Mouse (Mus musculus): ENCODE measurements around the gene Zzz3. TPM values are rescaled to one million over a fixed set of nuclear protein-coding genes. Genes with fewer than 3 reads are reported as not detected.

Zzz3 gene
- polyA plus RNA-seq (2015; fragmentation: Nextera tagmentation; extraction: Ambion mirVana) = 50.3 and 54.5 TPM in 2 replicates

DNA sequence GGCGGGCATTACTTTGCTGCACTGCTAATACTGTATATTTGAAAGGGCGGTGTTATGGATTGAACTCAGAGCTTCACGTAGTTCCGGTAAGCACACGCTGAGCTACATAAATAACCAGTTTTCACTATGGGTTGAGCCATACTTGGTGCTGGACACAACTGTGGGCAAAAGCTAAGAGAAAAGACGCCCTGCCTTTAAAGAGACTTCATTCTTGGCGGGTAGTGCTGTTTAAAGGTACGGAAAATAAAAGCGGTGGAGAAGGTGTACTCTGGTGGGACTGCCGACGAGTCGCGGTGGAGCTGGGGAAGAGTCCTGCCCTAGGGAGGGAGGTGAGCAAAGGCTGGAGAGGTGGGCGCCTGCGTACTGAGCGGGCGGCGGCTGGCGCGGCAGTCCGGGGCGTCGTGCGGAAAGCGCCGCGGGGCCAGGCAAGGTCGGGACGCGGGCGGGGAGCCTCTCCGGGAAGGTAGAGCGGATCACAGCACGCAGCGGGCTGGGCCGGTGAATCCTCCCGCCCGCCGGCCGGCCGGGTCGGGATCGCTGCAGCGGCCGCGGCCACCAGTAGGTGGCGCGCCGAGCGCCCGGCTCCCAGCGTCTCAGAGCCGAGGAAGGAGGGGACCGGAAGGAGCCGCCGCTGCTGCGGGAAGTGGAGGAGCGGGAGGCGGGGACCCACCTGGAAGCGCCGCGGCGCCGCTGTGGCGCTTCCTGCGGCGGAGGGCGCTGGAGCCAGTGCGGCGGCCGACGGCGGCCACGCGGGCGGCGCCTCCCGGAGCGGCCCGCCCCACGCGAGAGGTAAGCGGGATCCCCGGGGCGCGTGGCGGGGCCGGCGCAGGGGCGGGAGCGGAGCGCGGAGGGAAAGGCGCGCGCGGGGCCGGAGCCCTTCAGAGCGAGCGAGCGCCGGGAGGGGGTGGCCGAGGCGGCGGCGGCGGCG, at the start of gene Zzz3:
Zzz3 (plus strand) TSS at position 124 of the 928 bp plus-strand sequence.
- H3K4me3 ChIP-seq (ENCODE audit: low read length) = peak within 1 kb of the TSS; percentile 83
- H3K27ac ChIP-seq (ENCODE audit: low read length) = peak within 1 kb of the TSS; percentile 96
- peaks cover 28% of the 10 kb centered on the region for H3K4me1 ChIP-seq (ENCODE audit: insufficient read depth, low read length)
- no peaks in the 10 kb centered on the region for H3K27me3 ChIP-seq (ENCODE audit: insufficient read depth, low read length)
- no peaks in the 10 kb centered on the region for H3K9me3 ChIP-seq (ENCODE audit: low read length)
- H3K4me2 ChIP-seq (replicated peaks; ENCODE audit: low read depth, low read length) = peak within 1 kb of the TSS; percentile 87
- under 1% methylated on average over 45 of the region's 108 CpGs for WGBS
- ATAC-seq (ENCODE audit: low FRiP score, low TSS enrichment) = peak; percentile 94
- H3K9ac ChIP-seq (replicated peaks; ENCODE audit: low read length) = peak within 1 kb of the TSS; percentile 93
- H3K36me3 ChIP-seq (ENCODE audit: insufficient read depth, low read length) = peaks cover 6% of the 10 kb centered on the region; the same call in 1 of the 2 replicates

DNA sequence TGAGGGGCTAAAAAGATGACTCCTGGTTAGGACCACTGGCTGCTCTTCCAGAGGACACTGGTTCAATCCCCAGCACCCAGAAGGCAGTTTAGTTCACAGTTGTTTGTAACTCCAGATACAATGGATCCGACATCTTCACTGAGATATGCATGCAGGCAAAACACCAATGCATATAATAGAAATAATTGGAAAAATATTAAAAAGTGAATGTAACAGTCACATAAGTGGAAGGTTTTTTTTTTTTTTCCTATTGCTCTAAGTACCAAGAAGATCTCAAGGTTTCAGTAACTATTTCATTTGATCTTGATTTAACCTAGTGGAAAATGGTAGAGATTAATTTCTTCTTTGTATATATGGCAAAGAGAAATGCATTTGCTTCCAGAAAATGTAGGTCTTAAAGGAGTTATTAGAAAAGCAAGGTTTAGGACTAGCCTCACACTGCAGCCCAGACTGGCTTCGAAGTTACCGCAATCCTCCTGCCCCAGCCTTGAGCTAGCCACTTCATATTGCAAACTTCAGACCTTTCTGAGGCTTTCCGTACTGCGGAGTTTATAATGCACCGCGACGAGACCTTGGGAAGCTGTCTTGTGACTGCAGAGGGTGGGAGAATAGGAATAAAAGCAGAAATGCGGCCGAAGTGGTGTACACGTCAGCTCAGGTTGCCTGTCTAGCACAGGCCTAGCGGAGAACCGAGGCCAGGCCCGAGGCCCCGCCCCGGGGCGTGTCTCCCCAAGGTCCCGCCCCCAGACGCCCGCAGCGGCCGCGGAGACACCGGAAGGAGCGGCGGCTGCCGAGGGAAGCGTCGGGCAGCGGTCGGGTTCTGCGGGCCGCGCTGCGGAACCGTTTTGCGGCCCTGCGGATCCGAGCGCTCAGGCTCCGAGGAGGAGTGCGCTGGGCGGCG, 49.3 kb upstream of the Zzz3 start, which contains the start of gene Usp33:
Usp33 (plus strand) TSS at position 747 of the 901 bp plus-strand sequence.
- Histone ChIP-seq H3K9me3 (ENCODE audit: low read length) (no peaks in the 10 kb centered on the region), H3K4me1 (ENCODE audit: insufficient read depth, low read length) (peaks cover 16% of the 10 kb centered on the region), H3K27ac (ENCODE audit: low read length) (peak within 1 kb of the TSS; percentile 66), H3K4me2 (replicated peaks; ENCODE audit: low read depth, low read length) (peak within 1 kb of the TSS; percentile 54), H3K27me3 (ENCODE audit: insufficient read depth, low read length) (no peaks in the 10 kb centered on the region; the same call in 1 of the 2 replicates), H3K9ac (replicated peaks; ENCODE audit: low read length) (peak within 1 kb of the TSS; percentile 87), H3K4me3 (ENCODE audit: low read length) (peak within 1 kb of the TSS; percentile 74), H3K36me3 (ENCODE audit: insufficient read depth, low read length) (no peaks in the 10 kb centered on the region)
- WGBS = 6% methylated on average over 43 of the region's 44 CpGs
- peak; percentile 98 for ATAC-seq (ENCODE audit: low FRiP score, low TSS enrichment)

DNA sequence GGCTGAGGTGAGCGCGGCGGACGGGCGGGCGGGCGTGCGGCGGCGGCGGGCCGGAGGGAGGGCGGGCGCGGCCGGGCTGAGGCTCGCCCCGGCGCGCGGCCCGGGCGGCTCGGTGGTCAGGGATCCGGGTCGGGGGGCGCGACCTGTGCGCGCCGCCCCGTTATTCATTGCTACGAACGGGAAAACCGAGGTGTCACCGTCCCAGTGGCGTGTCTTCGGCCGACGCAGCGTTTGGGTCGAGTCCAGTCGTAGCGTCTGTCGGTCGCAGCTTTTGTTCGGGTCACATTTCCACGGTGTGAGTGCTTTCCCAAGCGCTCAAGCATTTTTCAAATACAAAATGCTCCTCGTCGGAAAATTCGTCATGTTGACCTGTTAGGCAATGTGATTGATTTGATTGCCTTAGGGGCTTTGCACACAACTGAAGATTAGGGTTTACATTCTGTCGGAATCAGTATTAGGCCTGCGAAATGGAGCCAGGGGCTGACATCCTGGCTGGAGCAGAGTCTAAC, 48.6 kb upstream of the Zzz3 start:
- ATAC-seq (ENCODE audit: low FRiP score, low TSS enrichment) = peak; percentile 78; the same call in 1 of the 2 replicates
- Histone ChIP-seq H3K9me3 (ENCODE audit: low read length) (no peaks in the 10 kb centered on the region), H3K36me3 (ENCODE audit: insufficient read depth, low read length) (no peaks in the 10 kb centered on the region), H3K4me2 (replicated peaks; ENCODE audit: low read depth, low read length) (peak overlapping the region; percentile 54), H3K27ac (ENCODE audit: low read length) (peak overlapping the region; percentile 65), H3K4me3 (ENCODE audit: low read length) (peak overlapping the region; percentile 74), H3K4me1 (ENCODE audit: insufficient read depth, low read length) (peaks cover 21% of the 10 kb centered on the region), H3K9ac (replicated peaks; ENCODE audit: low read length) (peak overlapping the region; percentile 87), H3K27me3 (ENCODE audit: insufficient read depth, low read length) (no peaks in the 10 kb centered on the region; the same call in 1 of the 2 replicates)
- under 1% methylated on average over 41 of the region's 54 CpGs for WGBS

DNA sequence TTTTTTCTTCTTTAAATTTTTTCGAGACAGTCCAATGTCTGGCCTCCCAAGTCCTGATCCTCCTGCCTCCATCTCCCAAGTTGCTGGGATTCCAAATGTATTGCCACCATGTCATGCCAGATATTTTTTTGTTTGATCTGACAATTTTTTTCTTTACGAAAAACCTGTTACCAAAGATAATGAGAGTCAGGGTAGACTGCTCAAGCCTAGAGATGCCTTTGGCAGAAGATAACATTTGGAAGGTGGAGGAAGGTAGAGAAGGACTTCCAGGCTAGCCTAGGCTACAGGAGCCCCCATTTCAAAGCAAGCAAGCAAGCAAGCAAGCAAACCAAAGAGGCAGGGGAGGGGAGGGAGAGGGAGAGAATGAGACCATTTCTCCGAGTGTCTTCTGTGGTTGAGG, 48.0 kb upstream of the Zzz3 start:
- Histone ChIP-seq H3K27me3 (ENCODE audit: insufficient read depth, low read length) (no peaks in the 10 kb centered on the region; the same call in 1 of the 2 replicates), H3K9ac (replicated peaks; ENCODE audit: low read length) (peak overlapping the region; percentile 87), H3K4me2 (replicated peaks; ENCODE audit: low read depth, low read length) (peak overlapping the region; percentile 54), H3K4me3 (ENCODE audit: low read length) (peak overlapping the region; percentile 74), H3K27ac (ENCODE audit: low read length) (no peak overlapping the region), H3K36me3 (ENCODE audit: insufficient read depth, low read length) (no peaks in the 10 kb centered on the region), H3K4me1 (ENCODE audit: insufficient read depth, low read length) (peaks cover 21% of the 10 kb centered on the region), H3K9me3 (ENCODE audit: low read length) (no peaks in the 10 kb centered on the region)
- WGBS = 37% methylated on average over 3 of the region's 3 CpGs
- ATAC-seq (ENCODE audit: low FRiP score, low TSS enrichment) = no peak

DNA sequence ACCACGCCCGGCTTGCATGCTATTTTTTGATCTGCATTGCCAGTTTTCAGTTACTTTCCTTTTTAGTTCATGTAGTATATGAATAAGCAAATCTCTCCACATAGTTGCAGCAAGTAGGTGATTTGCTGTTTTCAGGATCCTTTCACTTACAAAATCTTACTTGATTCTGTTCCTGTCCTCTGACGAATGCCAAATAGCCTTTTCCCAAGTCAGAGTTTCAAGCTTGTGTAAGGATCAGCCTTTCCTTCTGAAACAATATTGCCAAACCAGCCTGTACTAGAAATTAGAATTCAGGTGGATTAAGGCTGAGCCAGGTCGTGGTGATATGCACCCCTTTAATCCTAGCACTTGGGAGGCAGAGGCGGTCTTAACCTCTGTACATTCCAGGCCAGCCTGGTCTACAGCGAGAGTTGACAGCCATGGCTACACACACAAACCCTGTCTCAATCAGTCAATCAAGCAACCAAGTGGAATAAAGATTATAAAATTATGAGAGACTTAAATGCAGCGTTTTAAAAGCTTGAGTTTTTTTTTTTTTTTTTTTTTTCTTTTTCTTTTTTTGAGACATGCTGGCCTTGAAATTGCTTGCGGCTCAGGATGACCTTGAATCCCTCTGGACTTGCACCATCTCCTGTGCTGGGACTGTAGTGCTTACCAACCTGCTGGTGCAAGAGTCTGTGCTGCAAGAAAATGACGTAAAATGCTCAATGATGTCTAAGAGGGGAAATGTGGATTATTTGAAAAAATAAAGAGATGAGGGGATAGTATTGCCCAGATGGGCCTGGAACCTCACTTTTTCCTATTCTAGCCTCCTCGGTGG, 47.1 kb upstream of the Zzz3 start:
- 92% methylated on average over 10 of the region's 10 CpGs for WGBS
- no peak overlapping the region for H3K27ac ChIP-seq (ENCODE audit: low read length)
- no peak overlapping the region for H3K4me3 ChIP-seq (ENCODE audit: low read length)
- H3K36me3 ChIP-seq (ENCODE audit: insufficient read depth, low read length) = no peaks in the 10 kb centered on the region
- no peaks in the 10 kb centered on the region for H3K9me3 ChIP-seq (ENCODE audit: low read length)
- ATAC-seq (ENCODE audit: low FRiP score, low TSS enrichment) = no peak
- no peak overlapping the region for H3K4me2 ChIP-seq (replicated peaks; ENCODE audit: low read depth, low read length)
- no peak overlapping the region for H3K9ac ChIP-seq (replicated peaks; ENCODE audit: low read length)
- H3K27me3 ChIP-seq (ENCODE audit: insufficient read depth, low read length) = no peaks in the 10 kb centered on the region
- peaks cover 21% of the 10 kb centered on the region for H3K4me1 ChIP-seq (ENCODE audit: insufficient read depth, low read length)

DNA sequence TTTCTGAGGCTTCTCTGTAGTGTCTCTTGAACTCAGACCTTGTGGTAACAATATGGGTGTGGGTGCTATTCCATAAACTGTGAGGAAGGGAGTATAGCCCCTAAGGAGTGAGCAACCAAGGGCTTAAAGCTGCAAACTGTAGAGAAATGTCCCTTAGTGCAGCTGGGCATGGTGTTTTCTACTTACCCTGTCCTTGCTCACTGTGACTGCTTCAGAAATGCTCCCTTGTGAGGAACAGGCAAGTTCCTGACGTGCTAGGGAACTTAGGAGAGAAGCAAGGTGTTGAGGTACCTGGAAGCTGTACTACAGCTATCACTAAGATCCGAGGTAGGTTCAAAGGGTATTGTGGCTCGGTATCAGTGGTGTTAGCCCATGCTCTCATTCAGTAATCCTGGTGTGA, 44.8 kb upstream of the Zzz3 start:
- ATAC-seq (ENCODE audit: low FRiP score, low TSS enrichment) = no peak
- Histone ChIP-seq H3K4me3 (ENCODE audit: low read length) (no peak overlapping the region), H3K27ac (ENCODE audit: low read length) (no peak overlapping the region), H3K36me3 (ENCODE audit: insufficient read depth, low read length) (no peaks in the 10 kb centered on the region), H3K27me3 (ENCODE audit: insufficient read depth, low read length) (no peaks in the 10 kb centered on the region), H3K4me2 (replicated peaks; ENCODE audit: low read depth, low read length) (no peak overlapping the region), H3K9me3 (ENCODE audit: low read length) (no peaks in the 10 kb centered on the region), H3K9ac (replicated peaks; ENCODE audit: low read length) (no peak overlapping the region), H3K4me1 (ENCODE audit: insufficient read depth, low read length) (peaks cover 22% of the 10 kb centered on the region)
- WGBS = 70% methylated on average over 3 of the region's 3 CpGs

DNA sequence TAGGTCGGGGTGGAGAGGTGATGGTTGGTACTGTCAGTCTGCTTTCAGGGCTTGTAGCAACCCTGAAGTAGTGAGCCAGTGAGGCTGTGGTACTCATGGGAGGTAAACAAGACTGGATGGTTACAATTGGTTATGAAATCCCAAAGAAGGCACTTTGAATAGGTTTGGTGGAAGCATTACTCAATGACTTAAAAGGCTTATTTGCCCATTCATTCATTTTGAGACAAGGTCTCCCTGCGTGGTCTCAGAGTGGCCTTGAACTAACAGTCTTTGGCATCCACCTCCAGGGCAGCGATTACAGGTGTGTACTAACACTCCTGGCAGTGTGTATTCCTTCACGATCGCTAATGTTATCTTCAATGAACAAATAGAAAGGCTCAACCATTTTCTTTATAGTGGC, 44.3 kb upstream of the Zzz3 start:
- no peak for ATAC-seq (ENCODE audit: low FRiP score, low TSS enrichment)
- no peak overlapping the region for H3K9ac ChIP-seq (replicated peaks; ENCODE audit: low read length)
- H3K9me3 ChIP-seq (ENCODE audit: low read length) = no peaks in the 10 kb centered on the region
- no peak overlapping the region for H3K27ac ChIP-seq (ENCODE audit: low read length)
- WGBS = 81% methylated on average over 5 of the region's 5 CpGs
- no peak overlapping the region for H3K4me3 ChIP-seq (ENCODE audit: low read length)
- H3K4me1 ChIP-seq (ENCODE audit: insufficient read depth, low read length) = peaks cover 25% of the 10 kb centered on the region
- H3K27me3 ChIP-seq (ENCODE audit: insufficient read depth, low read length) = no peaks in the 10 kb centered on the region
- H3K4me2 ChIP-seq (replicated peaks; ENCODE audit: low read depth, low read length) = no peak overlapping the region
- H3K36me3 ChIP-seq (ENCODE audit: insufficient read depth, low read length) = no peaks in the 10 kb centered on the region

DNA sequence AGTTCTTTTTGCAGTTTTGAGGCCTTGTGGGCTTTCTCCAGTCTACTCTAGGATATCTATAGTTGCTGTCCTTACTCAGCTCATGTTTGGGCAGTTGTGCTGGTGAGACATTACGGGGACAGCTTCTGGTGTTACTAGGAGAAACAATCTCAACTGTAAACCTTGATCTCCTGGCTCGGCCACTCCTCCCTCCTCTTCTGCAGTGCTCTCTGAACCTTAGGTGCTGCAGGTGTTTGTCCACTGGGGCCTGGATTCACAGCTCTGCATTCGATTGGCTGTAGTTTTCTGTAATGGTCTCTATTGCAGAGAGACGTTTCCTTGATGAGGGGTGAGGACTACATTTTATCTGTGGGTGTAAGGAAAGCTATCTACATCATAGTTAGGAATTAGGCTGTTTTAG, 43.0 kb upstream of the Zzz3 start:
- no peak for ATAC-seq (ENCODE audit: low FRiP score, low TSS enrichment)
- Histone ChIP-seq H3K36me3 (ENCODE audit: insufficient read depth, low read length) (no peaks in the 10 kb centered on the region), H3K27ac (ENCODE audit: low read length) (no peak overlapping the region), H3K4me3 (ENCODE audit: low read length) (no peak overlapping the region), H3K9me3 (ENCODE audit: low read length) (no peaks in the 10 kb centered on the region), H3K4me2 (replicated peaks; ENCODE audit: low read depth, low read length) (no peak overlapping the region), H3K9ac (replicated peaks; ENCODE audit: low read length) (no peak overlapping the region), H3K27me3 (ENCODE audit: insufficient read depth, low read length) (no peaks in the 10 kb centered on the region), H3K4me1 (ENCODE audit: insufficient read depth, low read length) (peaks cover 22% of the 10 kb centered on the region)
- 68% methylated on average over 4 of the region's 4 CpGs for WGBS
